Mouse (Mus musculus) cerebellum, postnatal 25 days (tissue): ENCODE data around the gene Nrf1.

Source experiments
- DNase-seq, 2 experiments: peaks; one replicate each; pipeline ENCODE4 v3.0.0; 2021; ENCODE audit warnings: mixed read lengths in 2 of 2

The Nrf1 gene

GRCm38 (mm10) chr6:30178023-30178639 is 130.3 kb downstream of the Nrf1 start:
- peak in 1 of 2 experiments; percentile 21 for DNase-seq

GRCm38 (mm10) chr6:30179046-30179445 is 131.3 kb downstream of the Nrf1 start:
- DNase-seq: no peak

- DNase-seq: no peak
These were observed 132.5 kb downstream of the Nrf1 start for GRCm38 (mm10) chr6:30180321-30180720.

- DNase-seq: no peak
These were observed 134.2 kb downstream of the Nrf1 start for GRCm38 (mm10) chr6:30182038-30182437.

GRCm38 (mm10) chr6:30183624-30184023 is 135.8 kb downstream of the Nrf1 start:
- no peak for DNase-seq

- DNase-seq: no peak
These were observed 147.9 kb downstream of the Nrf1 start for GRCm38 (mm10) chr6:30195656-30196055.

- DNase-seq: no peak
These were observed 148.4 kb downstream of the Nrf1 start for GRCm38 (mm10) chr6:30196143-30196542.
